Mouse (Mus musculus) duodenum, adult 2 months (tissue): Measurements from ENCODE around the gene Ccdc162. TPM values are rescaled to one million over a fixed set of nuclear protein-coding genes. Genes with fewer than 3 reads are reported as not detected.

ENCODE experiments used
- polyA plus RNA-seq: library from polyadenylated mRNA; depleted of rRNA; stranded (reverse); fragments of >200 nt; gene quantifications from 2 replicates; pipeline ENCODE4 v1.2.3, GENCODE M21; 2012; ENCODE audit warnings: low replicate concordance; rRNA removed

The Ccdc162 gene
- 0.48 TPM in 1 of 2 replicates, not detected in the other for polyA plus RNA-seq

DNA sequence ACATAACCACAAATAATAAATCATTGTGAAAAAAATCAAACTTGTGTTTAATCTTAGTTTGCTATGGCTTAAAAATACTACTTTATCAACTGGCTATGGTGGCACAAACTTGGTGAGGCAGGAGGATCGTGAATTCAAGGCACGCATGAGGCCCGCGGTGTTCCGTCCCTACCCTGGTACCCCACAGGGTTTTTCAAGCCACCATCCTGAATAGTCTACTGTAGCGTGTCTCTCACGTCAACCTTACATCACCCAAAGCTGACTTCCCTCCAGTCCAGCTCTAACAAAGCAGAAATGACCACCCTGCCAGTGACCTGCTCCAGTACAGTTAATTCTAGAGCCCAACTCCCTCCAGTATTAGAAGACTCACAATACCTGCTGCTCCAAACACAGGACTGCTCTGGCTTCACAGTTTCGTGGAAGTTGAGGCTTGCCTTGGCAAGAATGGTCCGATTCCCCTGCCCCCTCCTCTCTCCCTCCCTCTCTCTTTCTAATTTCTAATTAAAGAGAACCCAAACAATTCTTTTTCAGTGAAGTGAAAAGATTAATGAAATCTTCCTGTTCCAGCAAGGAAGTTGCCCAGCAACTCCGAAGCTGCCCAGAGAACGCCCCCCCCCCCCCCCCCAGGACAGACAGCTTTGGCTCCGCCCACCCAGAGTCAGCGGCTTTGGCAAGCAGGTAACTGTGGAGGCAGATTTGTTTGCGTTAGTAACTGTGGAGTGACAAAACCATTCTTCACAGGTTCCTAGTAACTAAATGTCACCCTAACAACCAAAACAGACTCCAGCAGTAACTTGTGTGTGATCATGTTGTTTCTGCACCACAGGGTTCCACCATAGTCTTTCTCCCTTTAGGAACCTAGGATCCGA lies at the start of gene Ccdc162:
Gene Ccdc162 (minus strand): TSS at position 606 of the 869 bp plus-strand sequence.

DNA sequence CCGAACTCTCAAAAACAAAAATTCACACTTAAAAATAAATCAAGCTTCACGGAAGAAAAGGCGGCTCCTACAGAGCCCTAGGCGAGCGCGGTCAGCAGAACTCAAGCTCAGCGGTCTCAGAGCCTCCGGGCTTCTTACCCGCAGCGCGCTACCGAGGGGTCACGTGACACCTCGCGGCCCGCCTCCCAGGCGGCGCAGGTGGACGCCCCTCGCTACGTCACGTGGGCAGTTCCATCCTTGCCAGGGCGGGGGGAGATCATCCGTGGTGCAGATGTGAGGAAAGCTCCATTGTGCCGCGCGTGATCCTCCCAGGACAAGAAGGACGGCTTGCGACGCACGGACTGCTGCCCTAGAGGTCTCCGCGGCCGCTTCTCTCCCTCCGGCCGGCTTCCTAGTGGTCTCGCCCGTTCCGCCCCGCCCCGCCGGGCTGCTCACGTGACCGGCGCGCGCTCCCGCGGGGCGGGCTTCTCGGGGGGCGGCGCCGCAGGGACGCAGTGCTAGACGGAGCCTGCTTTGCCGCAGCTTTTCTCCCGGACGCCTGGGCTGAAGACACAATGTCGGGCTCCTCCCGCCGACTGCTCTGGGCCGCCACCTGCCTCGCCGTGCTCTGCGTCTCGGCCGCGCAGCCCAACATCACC lies 197.3 kb downstream of the Ccdc162 start, which contains the start of gene Cd164:
Gene Cd164 (plus strand): TSS at position 434 of the 638 bp plus-strand sequence.

DNA sequence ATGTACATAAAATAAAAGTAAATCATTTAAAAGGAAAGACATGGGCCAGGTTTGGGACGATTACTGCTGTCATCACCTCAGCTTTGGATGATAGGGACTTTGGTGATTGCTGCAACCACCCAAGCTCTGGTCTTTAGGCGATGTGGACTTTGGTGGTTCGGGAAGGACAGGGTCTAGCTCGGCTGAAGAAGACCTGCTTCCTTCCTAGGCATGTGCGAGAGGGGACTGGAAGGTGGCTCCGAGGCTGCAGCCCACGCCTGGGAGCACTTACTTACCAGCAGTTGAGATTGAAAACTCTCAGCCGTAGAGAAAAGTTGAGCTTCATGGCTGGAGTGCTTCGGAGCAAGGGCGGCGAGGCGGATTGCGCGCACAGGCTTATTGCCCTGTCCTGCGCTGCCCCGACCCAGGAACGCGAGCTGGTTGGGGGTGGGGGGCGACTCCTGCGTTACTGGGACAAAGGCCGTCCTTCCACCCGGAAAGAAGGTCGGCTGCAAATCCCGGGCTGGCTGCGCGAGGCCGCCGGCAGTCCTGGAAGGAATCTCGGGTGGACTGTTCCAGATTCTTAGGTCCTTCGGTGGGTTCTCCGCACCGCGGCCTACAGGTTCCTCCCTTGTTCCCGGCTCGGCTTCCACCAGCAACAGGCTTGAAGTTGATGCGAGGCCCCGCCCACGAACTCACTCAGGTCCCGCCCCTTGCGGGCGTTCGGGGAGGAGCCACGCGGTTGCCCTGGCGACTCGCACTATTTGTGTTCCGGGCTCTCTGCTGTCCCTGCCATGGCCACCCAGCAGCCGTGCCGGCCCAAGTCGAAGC lies 226.5 kb downstream of the Ccdc162 start, which contains the start of the genes Smpd2 and Ppil6:
Gene Smpd2 (minus strand): TSS at position 662 of the 810 bp plus-strand sequence.
Gene Ppil6 (plus strand): TSS at position 732 of the 810 bp plus-strand sequence.

Other genes starting within 250 kb of the Ccdc162 start
- 118 and 198 TPM in 2 replicates for gene Mical1, start 240.3 kb downstream of the Ccdc162 start, polyA plus RNA-seq
- 75.1 and 149 TPM in 2 replicates for gene Smpd2, start 226.3 kb downstream of the Ccdc162 start, polyA plus RNA-seq
- 0.32 TPM in 1 of 2 replicates, not detected in the other for gene Ppil6, start 226.2 kb downstream of the Ccdc162 start, polyA plus RNA-seq
- gene Cd164, start 197.2 kb downstream of the Ccdc162 start, polyA plus RNA-seq, result 39.5 and 82.8 TPM in 2 replicates
- gene Cep57l1, start 93.2 kb upstream of the Ccdc162 start, polyA plus RNA-seq, result 0.11 and 0.68 TPM in 2 replicates
- gene Sesn1, start 93.3 kb upstream of the Ccdc162 start, polyA plus RNA-seq, result 19.0 and 23.7 TPM in 2 replicates